Mouse (Mus musculus) liver, postnatal 0 days (tissue): ENCODE data around the gene Bnipl.

Source experiments
- CTCF ChIP-seq: sonication (generic); IDR thresholded peaks from 2 replicates; pipeline ENCODE4 v1.5.1; 2016; ENCODE audit warnings: antibody characterized with exemption, low read depth
- EP300 ChIP-seq: IDR thresholded peaks from 2 replicates; pipeline ENCODE4 v1.6.1; 2016; ENCODE audit warnings: antibody characterized with exemption, low read depth, mild to moderate bottlenecking

DNA sequence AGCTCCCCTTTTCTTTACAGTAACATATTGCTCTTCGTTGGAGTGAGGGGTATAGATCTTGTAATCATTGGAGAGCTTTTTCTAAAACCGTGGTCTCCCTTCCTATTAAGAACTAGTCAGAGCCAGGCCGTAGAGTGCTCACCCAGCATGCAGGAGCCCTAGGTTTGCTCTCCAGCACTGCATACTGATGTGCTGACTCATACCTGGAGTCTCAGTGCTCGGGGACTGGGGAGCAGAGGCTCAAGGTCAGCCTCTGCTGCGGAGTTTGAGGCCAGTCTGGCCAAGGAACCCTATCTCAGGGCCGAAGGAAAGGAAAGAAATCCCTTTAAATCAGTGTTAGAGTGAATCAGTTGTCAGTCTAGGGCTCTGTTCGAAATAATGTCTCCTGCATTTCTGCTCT lies 18.2 kb downstream of the Bnipl start:
- TF ChIP-seq CTCF (no peak), EP300 (no peak)
